Comparison of ENCODE assay signal across 26 mouse cellular contexts in genomic region chr2:181245031-181245430, GRCm38 (mm10). TPM values are rescaled to one million over a fixed set of nuclear protein-coding genes. Genes with fewer than 3 reads are reported as not detected.
"Had no signal": no experiment of that assay in that cellular context is flagged by ENCODE, and none has a peak within 500 bp of the region (broad histone marks: within the 10 kb centered on the region; RNA-seq: fewer than 3 reads in every experiment).

No protein-coding gene starts in this region.

- H3K4me2 ChIP-seq: kidney, embryonic 15.5 days; limb, embryonic 13.5 days; midbrain, embryonic 12.5 days; midbrain, embryonic 15.5 days; neural tube, embryonic 12.5 days; neural tube, embryonic 15.5 days; stomach, embryonic 15.5 days had no signal

- H3K27ac ChIP-seq: kidney, embryonic 15.5 days; layer of hippocampus, adult 2 months; limb, embryonic 10.5 days; limb, embryonic 13.5 days; liver, embryonic 12.5 days; midbrain, embryonic 12.5 days; midbrain, embryonic 15.5 days; neural tube, embryonic 12.5 days; neural tube, embryonic 15.5 days; stomach, embryonic 15.5 days had no signal

- ATAC-seq: inflammation-experienced regulatory T-cells, adult 6 months; liver, embryonic 12.5 days; midbrain, embryonic 15.5 days had no signal

- H3K4me1 ChIP-seq: midbrain, embryonic 15.5 days; neural tube, embryonic 12.5 days; neural tube, embryonic 15.5 days had no signal

- H3K4me3 ChIP-seq: kidney, embryonic 15.5 days; layer of hippocampus, adult 2 months; limb, embryonic 10.5 days; limb, embryonic 13.5 days; liver, embryonic 12.5 days; liver, embryonic 15.5 days; midbrain, embryonic 12.5 days; midbrain, embryonic 15.5 days; neural tube, embryonic 12.5 days; neural tube, embryonic 15.5 days; stomach, embryonic 15.5 days had no signal

- H3K9me3 ChIP-seq: kidney, embryonic 15.5 days; limb, embryonic 10.5 days; limb, embryonic 13.5 days; liver, embryonic 12.5 days; liver, embryonic 15.5 days; midbrain, embryonic 12.5 days; midbrain, embryonic 15.5 days; neural tube, embryonic 12.5 days; neural tube, embryonic 15.5 days; stomach, embryonic 15.5 days had no signal

- H3K36me3 ChIP-seq: kidney, embryonic 15.5 days; limb, embryonic 10.5 days; limb, embryonic 13.5 days; midbrain, embryonic 12.5 days; midbrain, embryonic 15.5 days; neural tube, embryonic 12.5 days; neural tube, embryonic 15.5 days; stomach, embryonic 15.5 days had no signal

- H3K27me3 ChIP-seq: kidney, embryonic 15.5 days; limb, embryonic 13.5 days; liver, embryonic 15.5 days; midbrain, embryonic 15.5 days; neural tube, embryonic 12.5 days; neural tube, embryonic 15.5 days; stomach, embryonic 15.5 days had no signal

- H3K9ac ChIP-seq: kidney, embryonic 15.5 days; limb, embryonic 13.5 days; liver, embryonic 12.5 days; liver, embryonic 15.5 days; midbrain, embryonic 12.5 days; midbrain, embryonic 15.5 days; neural tube, embryonic 12.5 days; neural tube, embryonic 15.5 days; stomach, embryonic 15.5 days had no signal

- DNase-seq: kidney, adult 8-10 months; kidney, postnatal 10 days; layer of hippocampus, adult 9-11 months; lung, adult 2 months; lung, postnatal 14 days; lung, postnatal 4 days; retina, postnatal 1 day; right cerebral cortex, postnatal 25 days; spleen, adult 18-20 months; thymus, postnatal 25 days had no signal

RNA-seq across cellular contexts. Expression of gene Fndc11, which starts 25.2 kb away (rescaled TPM):
- total RNA-seq: layer of hippocampus, adult 2 months; layer of hippocampus, postnatal 25 days; left cerebral cortex, adult 18-20 months; megakaryocyte progenitor cell, adult 5-6 weeks; megakaryocyte-erythroid progenitor cell, adult 5-6 weeks had no signal
- polyA plus RNA-seq: neural tube, embryonic 12.5 days had no signal

RNA-seq across cellular contexts. Expression of gene Srms, which starts 32.0 kb away (rescaled TPM):
- total RNA-seq: megakaryocyte progenitor cell, adult 5-6 weeks; megakaryocyte-erythroid progenitor cell, adult 5-6 weeks had no signal

RNA-seq across cellular contexts. Expression of gene Ptk6, which starts 42.4 kb away (rescaled TPM):
- total RNA-seq: layer of hippocampus, postnatal 25 days; left cerebral cortex, adult 18-20 months; megakaryocyte progenitor cell, adult 5-6 weeks; megakaryocyte-erythroid progenitor cell, adult 5-6 weeks had no signal
- polyA plus RNA-seq: kidney, embryonic 15.5 days; limb, embryonic 10.5 days; limb, embryonic 13.5 days; midbrain, embryonic 12.5 days; midbrain, embryonic 15.5 days; neural tube, embryonic 12.5 days; neural tube, embryonic 15.5 days had no signal
